Mouse (Mus musculus) kidney, adult 8-10 months (tissue): ENCODE results near the gene Jkamp.

Experiments used
- DNase-seq, 2 experiments: peaks; one replicate each; pipeline ENCODE4 v3.0.0; 2022

Jkamp gene

DNA sequence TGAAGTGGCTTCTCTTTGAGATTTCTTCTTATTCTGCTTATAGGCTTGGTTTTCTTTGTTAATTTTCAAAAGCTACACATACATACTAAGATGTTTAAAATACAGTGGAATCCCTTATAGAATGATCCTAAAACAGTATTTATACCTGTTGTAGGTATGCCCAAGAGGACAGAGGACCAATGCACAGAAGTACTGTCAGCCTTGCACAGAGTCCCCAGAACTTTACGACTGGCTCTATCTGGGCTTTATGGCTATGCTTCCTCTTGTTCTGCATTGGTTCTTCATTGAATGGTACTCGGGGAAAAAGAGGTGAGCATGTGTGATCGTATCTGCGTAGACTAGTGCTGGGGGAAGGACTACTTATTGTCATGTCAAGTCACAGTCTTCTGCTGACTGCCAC is 4.4 kb downstream of the Jkamp start:
- DNase-seq: no peak

DNA sequence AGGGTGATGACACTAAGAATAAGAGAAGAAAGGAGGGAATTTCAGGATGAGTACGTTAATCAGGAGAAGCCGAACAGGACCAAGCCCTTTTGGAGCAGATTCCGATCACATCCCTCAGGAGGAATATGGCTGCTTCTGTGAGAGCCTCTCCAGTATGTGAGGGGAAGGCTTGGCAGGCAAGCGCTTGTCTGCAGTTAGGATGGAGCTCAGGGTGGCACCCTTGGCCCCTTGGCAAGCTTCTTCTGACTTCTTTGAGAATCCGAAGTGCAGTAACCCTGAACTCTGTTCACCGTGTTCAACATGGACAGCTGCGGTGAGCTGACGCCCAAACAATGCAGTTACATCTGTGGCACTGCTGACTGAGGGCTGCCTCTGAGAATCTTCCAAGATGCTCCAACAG is 11.6 kb downstream of the Jkamp start:
- DNase-seq: no peak

GRCm38 (mm10) chr12:72102776-72103175 is 17.4 kb downstream of the Jkamp start:
- no peak for DNase-seq

GRCm38 (mm10) chr12:72104027-72104426 is 18.6 kb downstream of the Jkamp start:
- DNase-seq: no peak

DNA sequence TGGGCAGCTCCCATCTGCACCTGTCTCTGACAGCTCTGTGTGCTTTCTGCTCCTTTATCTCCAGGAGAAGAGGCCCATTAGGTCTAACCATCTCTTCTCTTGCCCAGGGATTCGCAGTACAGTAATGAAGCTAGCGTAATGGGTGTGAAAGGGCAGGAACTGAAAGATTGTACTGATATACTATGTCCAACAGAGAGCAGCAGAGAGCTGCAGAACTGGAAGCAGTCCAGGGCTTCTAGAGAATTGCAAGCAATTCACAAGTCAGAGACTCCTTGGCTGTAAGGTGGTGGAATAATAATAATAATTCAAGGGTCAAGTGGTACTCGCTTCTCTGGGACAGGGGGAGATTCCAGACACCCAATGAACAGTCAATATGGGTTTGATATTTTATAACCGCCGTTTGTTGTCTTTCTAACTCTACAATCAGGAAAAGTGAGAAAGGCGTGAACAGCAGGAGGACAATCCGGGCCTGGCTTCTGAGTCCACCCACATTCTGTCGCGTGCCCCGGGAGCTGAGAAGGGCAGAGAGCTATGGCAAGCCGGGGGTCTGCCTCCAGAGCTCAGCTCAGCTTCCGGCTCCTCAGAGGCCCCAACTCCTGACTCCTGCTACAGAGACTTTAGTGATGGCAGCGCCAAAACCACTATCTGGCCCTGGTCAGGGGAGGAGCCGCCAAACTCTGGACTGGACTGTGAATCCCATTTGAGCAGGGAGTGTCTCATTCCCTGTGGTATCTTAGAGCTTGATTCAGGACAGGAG is 19.3 kb downstream of the Jkamp start:
- DNase-seq: peak; percentile 63 to 75

GRCm38 (mm10) chr12:72115126-72115525 is 29.7 kb downstream of the Jkamp start:
- DNase-seq: no peak

DNA sequence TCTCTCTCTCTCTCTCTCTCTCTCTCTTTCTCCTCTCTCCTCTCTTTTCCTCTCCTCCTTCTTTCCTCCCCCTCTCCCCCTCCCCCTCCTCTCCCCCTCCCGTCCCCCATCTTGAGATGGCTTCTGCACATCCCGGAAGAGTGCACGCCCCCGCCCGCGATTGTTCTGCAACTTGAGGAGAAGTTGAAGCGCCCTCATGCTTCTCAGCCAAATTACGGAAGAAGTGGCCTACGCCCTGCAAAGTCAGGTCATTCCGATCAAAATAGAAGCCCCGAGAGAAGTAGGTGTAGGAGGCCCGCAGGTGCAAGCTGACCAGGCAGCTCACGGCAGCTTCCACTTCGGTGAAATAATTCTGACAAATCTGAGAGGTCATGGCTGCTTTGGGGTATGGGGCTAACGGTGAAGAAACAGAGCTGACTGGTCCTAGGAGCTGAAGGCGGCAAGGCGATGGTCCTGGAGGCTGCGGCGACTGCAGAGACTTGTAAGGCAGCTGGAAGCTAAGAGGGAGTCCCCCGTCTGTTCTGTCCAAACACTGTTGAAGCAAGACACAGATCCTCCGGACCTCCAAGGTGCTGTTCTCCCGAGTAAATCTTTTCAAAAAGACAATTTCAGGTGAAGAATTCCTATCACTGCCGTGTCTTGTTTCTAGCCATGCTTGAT is 30.4 kb downstream of the Jkamp start:
- DNase-seq: no peak

DNA sequence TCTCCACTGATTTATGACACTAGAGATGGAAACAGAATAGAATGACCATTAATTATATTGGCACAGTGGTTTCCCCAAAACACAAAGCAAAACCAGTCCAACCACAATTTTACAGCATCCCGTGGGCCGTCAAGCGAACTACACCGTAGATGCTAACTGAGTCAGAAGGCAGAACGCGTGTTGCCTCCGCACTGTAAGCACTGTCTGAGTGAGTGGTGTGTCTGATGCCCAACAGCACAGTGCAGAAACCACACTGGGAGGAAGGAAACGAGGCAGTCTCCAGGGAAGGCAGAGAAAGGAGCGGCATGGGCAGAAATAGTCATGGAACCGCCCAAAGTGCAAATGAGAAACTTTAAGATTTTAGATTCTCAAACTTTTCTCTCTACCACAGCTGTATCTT is 43.8 kb downstream of the Jkamp start:
- DNase-seq: no peak

DNA sequence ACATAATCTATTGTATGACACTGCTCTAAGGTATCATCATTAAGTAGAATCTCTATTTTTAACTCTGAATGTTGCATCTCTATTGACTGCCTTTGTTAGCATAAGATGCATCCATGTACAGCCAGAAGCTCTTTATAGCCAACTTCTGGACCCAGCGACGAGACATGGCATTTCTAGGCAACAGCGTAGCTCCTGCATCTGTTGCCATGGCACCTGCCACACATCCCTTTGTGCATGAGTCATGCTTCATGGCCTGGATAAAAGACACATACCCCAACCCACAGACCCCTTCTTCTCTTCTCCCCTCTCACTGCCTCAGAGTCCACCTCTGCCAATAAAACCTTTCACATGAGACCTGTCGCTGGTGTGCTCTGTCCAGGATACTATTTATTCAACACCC is 65.4 kb downstream of the Jkamp start:
- no peak for DNase-seq
